Mouse (Mus musculus) G1E-ER4 (cell line): ENCODE measurements at regions not wholly inside any gene's neighbourhood (a gene's known extent, or its start where the extent isn't known, plus 50 kb on each side); places are given as distances from the start of the nearest gene placed in this dataset.

Experiments used
- GATA1 ChIP-seq: IDR thresholded peaks from one replicate; pipeline ENCODE4 v1.8.0; 2012; ENCODE audit warnings: low read length, inconsistent platforms

DNA sequence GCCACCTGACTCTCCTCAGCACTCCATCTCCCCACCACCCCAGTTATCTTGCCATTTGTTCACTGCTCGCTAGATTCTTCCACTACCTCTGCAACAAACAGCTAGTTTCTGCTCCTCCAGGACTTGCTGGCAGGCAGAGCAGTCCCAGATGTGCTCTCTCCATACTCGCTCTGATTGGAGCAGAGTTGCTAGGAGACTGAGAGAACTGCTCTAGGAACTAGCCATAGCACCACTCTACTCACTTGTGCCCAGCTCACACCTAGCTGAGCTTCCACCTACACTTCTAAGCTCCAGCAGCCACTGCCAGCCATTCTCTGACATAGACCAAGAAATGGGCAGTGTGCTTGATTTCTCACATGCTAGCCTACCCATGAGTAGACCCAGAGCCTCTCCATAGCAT lies 230.6 kb upstream of the Sema3a start:
- TF ChIP-seq GATA1 = no peak

- no peak for TF ChIP-seq GATA1
These were observed 214.5 kb upstream of the Sema3a start for GRCm38 (mm10) chr5:12910741-12911140.

DNA sequence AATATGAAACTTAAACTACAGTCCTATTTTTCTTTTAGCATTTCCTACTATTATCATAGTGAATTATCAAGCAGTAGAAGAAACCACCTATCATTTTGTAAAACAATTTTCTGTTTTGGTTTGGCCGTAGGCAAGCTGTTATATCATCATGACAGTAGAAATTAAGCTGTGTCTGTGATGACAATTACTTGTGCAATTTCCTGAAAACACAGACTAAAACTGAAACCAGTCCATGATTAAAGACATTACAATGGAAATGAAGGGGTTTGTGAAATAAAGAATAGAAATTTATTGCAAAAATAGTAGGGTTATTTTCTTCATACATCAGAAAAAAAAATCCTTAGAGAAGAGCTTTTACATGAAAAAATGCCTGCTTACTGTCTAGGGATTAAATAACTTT lies 210.8 kb upstream of the Sema3a start:
- TF ChIP-seq GATA1 = no peak

GRCm38 (mm10) chr5:12919335-12919734 lies 205.9 kb upstream of the Sema3a start:
- TF ChIP-seq GATA1 = no peak

GRCm38 (mm10) chr5:12922889-12923288 lies 202.3 kb upstream of the Sema3a start:
- peak; percentile 36 for TF ChIP-seq GATA1

DNA sequence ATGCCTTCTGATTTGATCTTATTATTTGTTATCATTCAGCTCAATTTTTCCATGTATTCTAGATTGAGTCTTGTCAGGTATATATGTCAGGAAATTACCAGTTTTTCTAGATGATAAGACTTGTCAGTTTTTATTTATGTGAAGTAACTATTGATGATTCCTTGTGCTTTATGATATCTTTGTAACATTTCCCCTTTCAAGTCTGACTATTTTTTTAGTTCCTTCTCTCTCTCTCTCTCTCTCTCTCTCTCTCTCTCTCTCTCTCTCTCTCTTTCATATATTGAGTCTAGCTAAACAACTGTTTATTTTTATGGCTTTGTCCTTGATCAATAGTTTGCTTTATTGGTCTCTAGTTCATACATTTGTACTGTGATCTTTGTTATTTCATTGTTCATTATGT lies 199.7 kb upstream of the Sema3a start:
- TF ChIP-seq GATA1 = no peak

- no peak for TF ChIP-seq GATA1
These were observed 198.9 kb upstream of the Sema3a start for GRCm38 (mm10) chr5:12926289-12926688.

DNA sequence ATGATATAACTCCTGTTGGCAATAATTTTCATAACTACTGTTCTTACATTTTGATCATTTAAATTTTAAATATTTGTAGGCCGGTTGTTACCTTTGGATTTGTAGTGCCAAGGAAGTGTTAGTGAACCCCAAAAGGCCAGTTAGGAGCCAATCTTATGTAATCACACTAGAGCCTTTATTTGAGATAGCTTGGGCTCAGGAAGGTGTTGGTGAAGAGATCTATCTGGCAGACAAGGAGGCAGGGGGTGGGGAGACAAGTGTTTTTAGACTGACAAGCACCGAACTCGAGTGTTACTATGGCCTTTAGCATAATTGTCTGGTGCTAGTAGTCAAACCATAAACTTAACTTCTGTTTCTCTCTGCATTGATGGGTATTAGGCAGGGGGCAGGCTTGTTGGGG lies 198.0 kb upstream of the Sema3a start:
- no peak for TF ChIP-seq GATA1

DNA sequence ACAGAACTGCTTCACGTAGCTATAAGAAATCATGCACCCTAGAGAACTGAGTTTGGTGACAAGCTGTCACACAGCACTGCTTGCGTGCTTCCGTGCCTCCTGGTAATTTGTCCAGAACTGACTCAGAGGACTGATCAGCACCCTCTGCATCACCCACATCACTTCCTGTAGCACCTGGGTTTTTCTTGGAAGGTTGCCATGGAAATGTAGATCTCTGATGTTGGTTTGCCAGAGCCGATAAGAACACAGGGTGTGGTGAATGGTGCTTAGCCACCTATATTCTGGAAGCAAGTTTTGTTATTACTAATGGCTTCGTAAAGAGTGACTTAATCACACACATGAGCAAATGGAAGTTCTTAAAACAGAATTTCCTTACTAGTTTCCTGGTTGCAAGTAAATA lies 188.2 kb upstream of the Sema3a start:
- no peak for TF ChIP-seq GATA1

- TF ChIP-seq GATA1 = no peak
These were observed 186.9 kb upstream of the Sema3a start for GRCm38 (mm10) chr5:12938162-12938852.

GRCm38 (mm10) chr5:12944554-12944953 lies 180.7 kb upstream of the Sema3a start:
- TF ChIP-seq GATA1 = no peak

- TF ChIP-seq GATA1 = no peak
These were observed 176.7 kb upstream of the Sema3a start for GRCm38 (mm10) chr5:12948472-12948871.

- no peak for TF ChIP-seq GATA1
These were observed 154.2 kb upstream of the Sema3a start for GRCm38 (mm10) chr5:12970987-12971386.

DNA sequence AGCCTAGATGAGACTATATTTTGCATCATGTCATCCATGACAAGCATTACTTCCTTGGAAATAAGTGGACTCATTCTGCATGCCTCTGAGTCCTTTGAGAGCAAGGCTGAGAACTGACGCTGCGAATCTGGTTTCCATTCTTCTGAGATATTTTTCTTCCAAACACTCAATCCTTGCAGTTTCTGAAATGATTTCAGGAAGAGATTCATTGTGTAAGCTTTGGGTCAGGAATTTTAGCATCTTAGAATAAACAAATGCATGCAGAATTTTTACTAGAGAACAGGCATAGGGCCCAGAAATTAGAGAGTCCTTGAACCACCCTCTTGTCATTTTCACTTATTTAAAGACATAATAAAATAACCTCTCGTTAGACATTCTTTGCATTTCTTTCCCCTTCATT lies 151.5 kb upstream of the Sema3a start:
- TF ChIP-seq GATA1 = no peak

DNA sequence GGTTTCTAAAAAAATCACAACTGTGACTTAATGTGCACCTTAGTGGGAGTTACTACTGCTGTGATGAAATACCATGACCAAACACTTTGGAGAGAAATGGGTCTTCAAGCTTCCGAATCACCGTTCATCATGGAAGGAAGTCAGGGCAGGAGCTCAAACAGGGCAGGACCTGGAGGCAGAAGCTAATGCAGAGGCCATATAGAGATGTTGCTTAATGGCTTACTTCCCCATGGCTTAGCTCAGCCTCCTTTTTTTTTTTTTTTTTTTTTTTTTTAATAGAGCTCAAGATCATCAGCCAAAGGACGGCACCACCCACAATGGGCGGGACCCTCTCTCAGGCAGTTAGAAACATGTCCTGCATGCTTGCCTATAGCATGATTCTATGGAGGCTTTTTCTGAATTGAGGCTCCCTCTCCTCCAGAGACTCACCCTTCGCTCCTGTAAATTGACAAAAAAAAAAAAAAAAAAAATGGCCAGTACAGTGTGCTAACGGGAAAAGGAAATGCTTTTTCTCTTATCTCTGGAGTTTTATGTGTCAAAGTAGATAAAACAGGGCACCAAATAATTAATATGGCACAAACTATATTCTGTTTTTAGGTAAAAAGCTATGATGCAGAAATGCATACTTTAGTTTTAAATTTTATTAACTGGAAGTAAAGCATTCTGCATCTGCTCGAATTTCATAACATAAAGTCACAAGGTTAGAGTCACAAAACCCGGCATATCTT lies 149.0 kb upstream of the Sema3a start:
- no peak for TF ChIP-seq GATA1

DNA sequence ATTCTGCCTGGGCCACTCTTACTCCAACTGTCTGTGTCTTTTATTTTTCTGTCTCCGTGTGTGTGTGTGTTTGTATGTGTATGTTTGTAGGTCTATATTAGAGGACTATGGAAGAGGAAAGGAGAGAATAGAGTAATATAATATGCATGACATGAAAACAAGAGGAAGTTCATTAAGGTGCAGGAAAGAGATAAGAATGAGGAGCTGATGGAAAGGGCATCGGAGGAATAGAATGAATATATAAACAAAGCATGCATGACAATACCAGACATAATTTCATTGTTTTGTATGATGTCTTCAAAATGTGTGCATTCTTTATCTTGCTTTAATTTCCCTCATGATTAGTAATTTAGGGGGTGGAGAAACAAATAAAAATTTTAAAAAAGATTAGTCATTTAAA lies 147.3 kb upstream of the Sema3a start:
- peak; percentile 9 for TF ChIP-seq GATA1

- TF ChIP-seq GATA1 = no peak
These were observed 131.4 kb upstream of the Sema3a start for GRCm38 (mm10) chr5:12993826-12994225.
